Mouse (Mus musculus) spleen, adult 2 months (tissue): Measurements from ENCODE around the gene Megf6.

Source experiments
- CTCF ChIP-seq: fragments of 200-500 bp; IDR thresholded peaks from 2 replicates; pipeline ENCODE4 v1.5.1; 2011; ENCODE audit warnings: mild to moderate bottlenecking, inconsistent platforms; ENCODE audit not compliant: insufficient read depth, insufficient read length, insufficient replicate concordance; ENCODE audit errors: extremely low read depth
- POLR2A ChIP-seq: fragments of 200-500 bp; IDR thresholded peaks from 2 replicates; pipeline ENCODE4 v1.6.1; 2011; ENCODE audit warnings: low read depth, low read length, inconsistent platforms

- TF ChIP-seq CTCF (no peak), POLR2A (no peak)
Observed at GRCm38 (mm10) chr4:154211459-154211858, 40.9 kb downstream of the Megf6 start.
